Mouse (Mus musculus) spleen, adult 2 months (tissue): ENCODE measurements around the gene Tbc1d1.

ENCODE experiments used
- CTCF ChIP-seq: fragments of 200-500 bp; IDR thresholded peaks from 2 replicates; pipeline ENCODE4 v1.5.1; 2011; ENCODE audit warnings: mild to moderate bottlenecking, inconsistent platforms; ENCODE audit not compliant: insufficient read depth, insufficient read length, insufficient replicate concordance; ENCODE audit errors: extremely low read depth
- POLR2A ChIP-seq: fragments of 200-500 bp; IDR thresholded peaks from 2 replicates; pipeline ENCODE4 v1.6.1; 2011; ENCODE audit warnings: low read depth, low read length, inconsistent platforms

- TF ChIP-seq CTCF (no peak), POLR2A (no peak)
These were observed 157.4 kb downstream of the Tbc1d1 start for GRCm38 (mm10) chr5:64313481-64313880.
